Mouse (Mus musculus) telencephalon, adult 2 months (tissue): ENCODE results near the gene Pax5.

ENCODE experiments used
- DNase-seq: peaks from one replicate; pipeline ENCODE4 v3.0.0-alpha.2; 2011; ENCODE audit warnings: low read depth, low spot score

Gene Pax5

GRCm38 (mm10) chr4:44600875-44601274 lies 109.4 kb downstream of the Pax5 start:
- peak; percentile 19 for DNase-seq

- no peak for DNase-seq
These were observed 112.3 kb downstream of the Pax5 start for GRCm38 (mm10) chr4:44597965-44598364.

GRCm38 (mm10) chr4:44593091-44593490 lies 117.2 kb downstream of the Pax5 start:
- no peak for DNase-seq

- DNase-seq, result no peak
These were observed 127.6 kb downstream of the Pax5 start for GRCm38 (mm10) chr4:44582687-44583086.

- no peak for DNase-seq
These were observed 131.7 kb downstream of the Pax5 start for GRCm38 (mm10) chr4:44578591-44578990.

- DNase-seq, result no peak
These were observed 133.0 kb downstream of the Pax5 start for GRCm38 (mm10) chr4:44577293-44577692.

- no peak for DNase-seq
These were observed 133.5 kb downstream of the Pax5 start for GRCm38 (mm10) chr4:44576786-44577185.

- no peak for DNase-seq
These were observed 137.3 kb downstream of the Pax5 start for GRCm38 (mm10) chr4:44573017-44573416.

GRCm38 (mm10) chr4:44572373-44572772 lies 137.9 kb downstream of the Pax5 start:
- no peak for DNase-seq

GRCm38 (mm10) chr4:44569138-44569537 lies 141.1 kb downstream of the Pax5 start:
- no peak for DNase-seq

GRCm38 (mm10) chr4:44568666-44569065 lies 141.6 kb downstream of the Pax5 start:
- DNase-seq, result no peak

GRCm38 (mm10) chr4:44566401-44566800 lies 143.9 kb downstream of the Pax5 start:
- no peak for DNase-seq

GRCm38 (mm10) chr4:44565126-44566082 lies 144.9 kb downstream of the Pax5 start:
- no peak for DNase-seq

GRCm38 (mm10) chr4:44564602-44565001 lies 145.7 kb downstream of the Pax5 start:
- DNase-seq, result peak; percentile 43

GRCm38 (mm10) chr4:44560956-44561355 lies 149.3 kb downstream of the Pax5 start:
- no peak for DNase-seq

GRCm38 (mm10) chr4:44558564-44558955 lies 151.7 kb downstream of the Pax5 start:
- DNase-seq, result no peak

GRCm38 (mm10) chr4:44557815-44558563 lies 152.3 kb downstream of the Pax5 start:
- DNase-seq, result no peak

GRCm38 (mm10) chr4:44556586-44557281 lies 153.6 kb downstream of the Pax5 start:
- no peak for DNase-seq

GRCm38 (mm10) chr4:44555576-44555975 lies 154.7 kb downstream of the Pax5 start:
- no peak for DNase-seq

GRCm38 (mm10) chr4:44551470-44551869 lies 158.8 kb downstream of the Pax5 start:
- DNase-seq, result no peak

- no peak for DNase-seq
These were observed 161.3 kb downstream of the Pax5 start for GRCm38 (mm10) chr4:44549029-44549428.

- no peak for DNase-seq
These were observed 164.6 kb downstream of the Pax5 start for GRCm38 (mm10) chr4:44545669-44546068.
